Mouse (Mus musculus) MEL (cell line): ENCODE data around the gene Arid1a. TPM values are rescaled to one million over a fixed set of nuclear protein-coding genes. Genes with fewer than 3 reads are reported as not detected.

ENCODE experiments used
- DNase-seq: peaks from one replicate; pipeline ENCODE4 v3.0.0; 2011; ENCODE audit warnings: low read depth, low spot score
- H3K27ac ChIP-seq: 2 replicates; pipeline ENCODE4 v1.5.1; 2012; ENCODE audit warnings: low read depth, mild to moderate bottlenecking, control low read depth, low read length, moderate library complexity; ENCODE audit not compliant: control insufficient read depth
- H3K27me3 ChIP-seq, 2 experiments: fragments of 150-350 bp in 1 of 2; sonication (generic) in 1 of 2; 2 replicates each; pipeline ENCODE4 v1.6.1; 2012; ENCODE audit warnings: low read length in 2 of 2, mild to moderate bottlenecking in 2 of 2, improper control_type of control experiment in 1 of 2, moderate library complexity in 1 of 2; ENCODE audit not compliant: insufficient read depth in 2 of 2, control insufficient read depth in 1 of 2
- H3K36me3 ChIP-seq, 2 experiments: 2 replicates each; pipeline ENCODE4 v1.6.1; 2012 to 2014; ENCODE audit warnings: low read length in 2 of 2, improper control_type of control experiment in 1 of 2, inconsistent platforms in 1 of 2, mild to moderate bottlenecking in 1 of 2; ENCODE audit not compliant: insufficient read depth in 2 of 2, control insufficient read depth in 1 of 2
- H3K4me1 ChIP-seq, 2 experiments: fragments of 150-350 bp in 1 of 2; sonication (generic) in 1 of 2; 2 replicates each; pipeline ENCODE4 v1.6.1; 2012; ENCODE audit warnings: low read length in 2 of 2, improper control_type of control experiment in 1 of 2, mild to moderate bottlenecking in 1 of 2; ENCODE audit not compliant: insufficient read depth in 2 of 2, control insufficient read depth in 1 of 2
- H3K4me3 ChIP-seq, 2 experiments: fragments of 150-350 bp in 1 of 2; sonication (generic) in 1 of 2; 2 replicates each; pipeline ENCODE4 v1.5.1; 2012; ENCODE audit warnings: low read depth in 2 of 2, low read length in 2 of 2, mild to moderate bottlenecking in 2 of 2, moderate library complexity in 2 of 2, control low read depth in 1 of 2, improper control_type of control experiment in 1 of 2; ENCODE audit not compliant: control insufficient read depth in 1 of 2, insufficient read depth in 1 of 2
- H3K79me2 ChIP-seq: 2 replicates; pipeline ENCODE4 v1.6.1; 2012; ENCODE audit warnings: mild to moderate bottlenecking, low read length, moderate library complexity; ENCODE audit not compliant: control insufficient read depth, poor library complexity, insufficient read depth
- H3K9ac ChIP-seq: 2 replicates; pipeline ENCODE4 v1.6.1; 2012; ENCODE audit warnings: low read depth, mild to moderate bottlenecking, control low read depth, low read length, moderate library complexity; ENCODE audit not compliant: control insufficient read depth, poor library complexity, severe bottlenecking
- H3K9me3 ChIP-seq: fragments of 150-350 bp; sonication (generic); replicated peaks from 2 replicates; pipeline ENCODE4 v1.6.1; 2012; ENCODE audit warnings: mild to moderate bottlenecking, low read length, improper control_type of control experiment, moderate library complexity; ENCODE audit not compliant: insufficient read depth
- CHD1 ChIP-seq: IDR thresholded peaks from 2 replicates; pipeline ENCODE4 v1.6.1; 2012; ENCODE audit warnings: low read depth, mild to moderate bottlenecking, inconsistent platforms, low read length, improper control_type of control experiment
- CHD2 ChIP-seq: IDR thresholded peaks from 2 replicates; pipeline ENCODE4 v1.6.1; 2011; ENCODE audit warnings: low read length, improper control_type of control experiment
- CTCF ChIP-seq, 3 experiments: IDR thresholded peaks in 2 of 3; conservative IDR thresholded peaks in 1 of 3; 2 replicates each; pipeline ENCODE4 v1.5.1; 2011 to 2012; ENCODE audit warnings: low read length in 3 of 3, low read depth in 2 of 3, mild to moderate bottlenecking in 2 of 3, improper control_type of control experiment in 1 of 3, inconsistent platforms in 1 of 3, mixed read lengths in 1 of 3, moderate library complexity in 1 of 3; ENCODE audit not compliant: control insufficient read depth in 1 of 3, insufficient read depth in 1 of 3, poor library complexity in 1 of 3, severe bottlenecking in 1 of 3
- E2F4 ChIP-seq: IDR thresholded peaks from 2 replicates; pipeline ENCODE4 v1.6.1; 2011; ENCODE audit warnings: low read depth, low read length, improper control_type of control experiment, borderline replicate concordance
- EP300 ChIP-seq, 2 experiments: IDR thresholded peaks; 2 replicates each; pipeline ENCODE4 v1.6.1; 2011; ENCODE audit warnings: improper control_type of control experiment in 2 of 2, low read length in 2 of 2, low read depth in 1 of 2, mild to moderate bottlenecking in 1 of 2
- GABPA ChIP-seq: IDR thresholded peaks from 2 replicates; pipeline ENCODE4 v1.6.1; 2012; ENCODE audit warnings: low read depth, mild to moderate bottlenecking, inconsistent platforms, low read length, improper control_type of control experiment, moderate library complexity
- GATA1 ChIP-seq: IDR thresholded peaks from 2 replicates; pipeline ENCODE4 v1.6.1; 2011; ENCODE audit warnings: low read depth, low read length, improper control_type of control experiment
- JUND ChIP-seq: IDR thresholded peaks from 2 replicates; pipeline ENCODE4 v1.6.1; 2011; ENCODE audit warnings: low read depth, mild to moderate bottlenecking, improper control_type of control experiment, low read length
- KAT2A ChIP-seq: conservative IDR thresholded peaks from 2 replicates; pipeline ENCODE4 v1.6.1; 2012; ENCODE audit warnings: low read depth, low read length, improper control_type of control experiment, inconsistent platforms
- MAFK ChIP-seq: IDR thresholded peaks from 2 replicates; pipeline ENCODE4 v1.6.1; 2011; ENCODE audit warnings: low read depth, mild to moderate bottlenecking, low read length, improper control_type of control experiment, borderline replicate concordance
- MAZ ChIP-seq: IDR thresholded peaks from 2 replicates; pipeline ENCODE4 v1.6.1; 2012; ENCODE audit warnings: low read depth, mild to moderate bottlenecking, inconsistent platforms, low read length, improper control_type of control experiment
- MEF2A ChIP-seq: IDR thresholded peaks from 2 replicates; pipeline ENCODE4 v1.6.1; 2014; ENCODE audit warnings: low read depth, mild to moderate bottlenecking, inconsistent platforms, low read length, improper control_type of control experiment; ENCODE audit not compliant: poor library complexity, insufficient replicate concordance, severe bottlenecking; ENCODE audit errors: extremely low read depth
- MXI1 ChIP-seq: IDR thresholded peaks from 2 replicates; pipeline ENCODE4 v1.6.1; 2011; ENCODE audit warnings: mild to moderate bottlenecking, low read depth, low read length, improper control_type of control experiment
- MYB ChIP-seq: IDR thresholded peaks from 2 replicates; pipeline ENCODE4 v1.6.1; 2011; ENCODE audit warnings: mild to moderate bottlenecking, low read depth, low read length, improper control_type of control experiment
- NRF1 ChIP-seq: IDR thresholded peaks from 2 replicates; pipeline ENCODE4 v1.6.1; 2014; ENCODE audit warnings: low read depth, mild to moderate bottlenecking, inconsistent platforms, low read length, improper control_type of control experiment, moderate library complexity; ENCODE audit not compliant: poor library complexity, insufficient read depth, severe bottlenecking
- POLR2AphosphoS2 ChIP-seq: IDR thresholded peaks from 2 replicates; pipeline ENCODE4 v1.6.1; 2011; ENCODE audit warnings: low read length, improper control_type of control experiment
- POLR2AphosphoS5 ChIP-seq: IDR thresholded peaks from 2 replicates; pipeline ENCODE4 v1.6.1; 2012; ENCODE audit warnings: low read depth, borderline replicate concordance, mild to moderate bottlenecking, inconsistent platforms, low read length, moderate library complexity, mixed read lengths
- RAD21 ChIP-seq: IDR thresholded peaks from 2 replicates; pipeline ENCODE4 v1.6.1; 2011; ENCODE audit warnings: mild to moderate bottlenecking, low read depth, low read length, improper control_type of control experiment
- SIN3A ChIP-seq: IDR thresholded peaks from 2 replicates; pipeline ENCODE4 v1.6.1; 2012; ENCODE audit warnings: low read length, improper control_type of control experiment, inconsistent platforms
- SMC3 ChIP-seq: IDR thresholded peaks from 2 replicates; pipeline ENCODE4 v1.6.1; 2011; ENCODE audit warnings: low read depth, low read length, improper control_type of control experiment
- TAL1 ChIP-seq: IDR thresholded peaks from 2 replicates; pipeline ENCODE4 v1.6.1; 2012; ENCODE audit warnings: mild to moderate bottlenecking, inconsistent platforms, low read length, moderate library complexity, mixed read lengths
- TBP ChIP-seq: IDR thresholded peaks from 2 replicates; pipeline ENCODE4 v1.8.0; 2011; ENCODE audit warnings: low read depth, low read length, improper control_type of control experiment
- TCF12 ChIP-seq: IDR thresholded peaks from 2 replicates; pipeline ENCODE4 v1.6.1; 2014; ENCODE audit warnings: low read depth, mild to moderate bottlenecking, inconsistent platforms, low read length, improper control_type of control experiment, moderate library complexity
- UBTF ChIP-seq: IDR thresholded peaks from 2 replicates; pipeline ENCODE4 v1.6.1; 2012; ENCODE audit warnings: low read depth, mild to moderate bottlenecking, inconsistent platforms, low read length, improper control_type of control experiment, moderate library complexity, borderline replicate concordance; ENCODE audit not compliant: insufficient read depth
- USF2 ChIP-seq, 2 experiments: IDR thresholded peaks; 2 replicates each; pipeline ENCODE4 v1.6.1; 2011 to 2012; ENCODE audit warnings: improper control_type of control experiment in 2 of 2, low read length in 2 of 2, borderline replicate concordance in 1 of 2, inconsistent platforms in 1 of 2, low read depth in 1 of 2, mild to moderate bottlenecking in 1 of 2; ENCODE audit not compliant: insufficient read depth in 1 of 2
- ZC3H11A ChIP-seq: IDR thresholded peaks from 2 replicates; pipeline ENCODE4 v1.6.1; 2012; ENCODE audit warnings: low read depth, mild to moderate bottlenecking, inconsistent platforms, low read length, improper control_type of control experiment
- ZKSCAN1 ChIP-seq: IDR thresholded peaks from 2 replicates; pipeline ENCODE4 v1.6.1; 2012; ENCODE audit warnings: low read depth, mild to moderate bottlenecking, inconsistent platforms, low read length, improper control_type of control experiment, moderate library complexity
- ZMIZ1 ChIP-seq: IDR thresholded peaks from 2 replicates; pipeline ENCODE4 v1.6.1; 2012; ENCODE audit warnings: low read depth, mild to moderate bottlenecking, inconsistent platforms, low read length, improper control_type of control experiment, moderate library complexity
- ZNF384 ChIP-seq: IDR thresholded peaks from 2 replicates; pipeline ENCODE4 v1.6.1; 2012; ENCODE audit warnings: low read depth, mild to moderate bottlenecking, inconsistent platforms, low read length, improper control_type of control experiment
- polyA plus RNA-seq, 2 experiments: library from polyadenylated mRNA; stranded (reverse) in 1 of 2; unstranded in 1 of 2; fragments of >175 nt in 1 of 2; fragments of >200 nt in 1 of 2; gene quantifications; 2 replicates each; pipeline versions ENCODE4 v1.2.1 to v1.2.4; 2012; ENCODE audit warnings: low replicate concordance in 2 of 2, low read depth in 1 of 2; ENCODE audit not compliant: insufficient read length in 2 of 2, insufficient read depth in 1 of 2, missing spikeins in 1 of 2
- total RNA-seq: library from RNA; depleted of rRNA; stranded (reverse); fragments of 300-350 nt; gene quantifications from 2 replicates; pipeline ENCODE4 v1.2.3, GENCODE M21; 2012

Arid1a gene
- total and polyA plus RNA-seq, 3 experiments, result 18.1 to 83.3 (median 70.6) TPM

GRCm38 (mm10) chr4:133763112-133763511, 6.5 kb upstream of the Arid1a start:
- no peak for TF ChIP-seq MAZ
- TF ChIP-seq MAFK, result no peak
- TF ChIP-seq USF2 (IDR thresholded peaks at IDR 0.05; ENCODE audit: borderline replicate concordance in 1 of 2, insufficient read depth in 1 of 2, low read depth in 1 of 2, low read length in 2 of 2), result no peak
- no peak for TF ChIP-seq ZC3H11A
- TF ChIP-seq KAT2A, result no peak
- no peak for TF ChIP-seq SIN3A
- TF ChIP-seq UBTF, result no peak
- TF ChIP-seq TAL1, result no peak
- TF ChIP-seq GABPA, result no peak
- no peak for TF ChIP-seq MEF2A
- TF ChIP-seq TBP, result no peak
- TF ChIP-seq NRF1, result no peak
- TF ChIP-seq SMC3, result no peak
- TF ChIP-seq RAD21, result no peak
- no peak for TF ChIP-seq MYB
- TF ChIP-seq POLR2AphosphoS5, result no peak
- TF ChIP-seq E2F4, result no peak
- TF ChIP-seq GATA1, result no peak
- TF ChIP-seq CTCF (IDR thresholded peaks at IDR 0.05 in 2 of 3, conservative IDR thresholded peaks at IDR 0.05 in 1 of 3; ENCODE audit: control insufficient read depth in 1 of 3, insufficient read depth in 1 of 3, low read depth in 2 of 3, low read length in 3 of 3, poor library complexity in 1 of 3, severe bottlenecking in 1 of 3), result no peak
- TF ChIP-seq, all 39 proteins: peak for 0
- H3K4me1 ChIP-seq, result no peaks in the 10 kb centered on the region
- H3K27me3 ChIP-seq, result peaks cover 3 to 10% of the 10 kb centered on the region in 2 experiments; a peak in 3 of 4 replicates
- no peak overlapping the region for H3K27ac ChIP-seq
- H3K79me2 ChIP-seq, result no peaks in the 10 kb centered on the region
- no peak overlapping the region for H3K4me3 ChIP-seq
- no peaks in the 10 kb centered on the region for H3K9me3 ChIP-seq
- no peaks in the 10 kb centered on the region; a peak in 1 of 4 replicates for H3K36me3 ChIP-seq
- no peak overlapping the region for H3K9ac ChIP-seq
- DNase-seq, result no peak

- peaks cover 17% of the 10 kb centered on the region for H3K79me2 ChIP-seq
- H3K27ac ChIP-seq, result no peak overlapping the region
- H3K4me3 ChIP-seq, result no peak overlapping the region
- DNase-seq, result no peak
- peaks cover 0 to 3% of the 10 kb centered on the region in 2 experiments; a peak in 2 of 4 replicates for H3K36me3 ChIP-seq
- no peak overlapping the region for H3K9ac ChIP-seq
- peaks cover 3 to 7% of the 10 kb centered on the region in 2 experiments; a peak in 3 of 4 replicates for H3K27me3 ChIP-seq
- H3K4me1 ChIP-seq, result peaks cover 0 to 11% of the 10 kb centered on the region in 2 experiments; a peak in 2 of 4 replicates
- no peak for TF ChIP-seq ZKSCAN1
- TF ChIP-seq TCF12, result no peak
- no peak for TF ChIP-seq GABPA
- TF ChIP-seq E2F4, result no peak
- TF ChIP-seq EP300 (IDR thresholded peaks at IDR 0.05; ENCODE audit: low read depth in 1 of 2, low read length in 2 of 2), result no peak
- no peak for TF ChIP-seq POLR2AphosphoS2
- no peak for TF ChIP-seq CHD2
- TF ChIP-seq CHD1, result no peak
- no peak for TF ChIP-seq ZMIZ1
- no peak for TF ChIP-seq GATA1
- no peak for TF ChIP-seq MEF2A
- TF ChIP-seq NRF1, result no peak
- TF ChIP-seq JUND, result no peak
- TF ChIP-seq UBTF, result no peak
- TF ChIP-seq MAZ, result no peak
- no peak for TF ChIP-seq MXI1
- TF ChIP-seq ZNF384, result no peak
- TF ChIP-seq KAT2A, result no peak
- H3K9me3 ChIP-seq, result no peaks in the 10 kb centered on the region
Observed at GRCm38 (mm10) chr4:133759659-133760058, 3.1 kb upstream of the Arid1a start.
